Mouse (Mus musculus): ENCODE results near the gene Cdk15. TPM values are rescaled to one million over a fixed set of nuclear protein-coding genes. Genes with fewer than 3 reads are reported as not detected.

Gene Cdk15
- polyA plus RNA-seq, 1 experiment, result not detected

DNA sequence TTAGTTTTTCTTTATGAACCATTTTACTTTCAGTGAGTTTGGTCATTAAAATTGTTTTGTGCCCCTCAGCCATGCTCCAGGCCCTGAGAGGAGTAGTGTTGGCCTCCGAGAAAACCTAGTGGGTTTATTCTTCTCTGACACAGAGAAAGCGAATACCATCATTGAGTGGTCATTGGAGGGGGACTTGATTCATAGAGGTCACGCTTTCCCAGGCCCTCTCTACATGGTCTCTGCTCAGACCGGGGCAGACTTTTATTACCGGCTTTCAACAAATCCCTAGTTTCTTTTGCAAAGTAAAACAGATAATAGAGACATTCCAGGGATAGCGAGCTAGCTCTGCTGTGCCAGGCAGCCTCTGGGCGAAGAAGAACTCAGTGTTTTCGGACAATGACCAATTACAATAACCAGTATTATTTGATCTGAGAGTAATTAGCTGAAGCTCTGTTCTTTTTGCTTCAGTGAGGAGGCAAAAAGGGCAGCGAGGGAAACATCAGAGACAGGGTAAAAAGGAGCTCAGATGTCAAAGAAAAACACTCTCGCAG, 70.2 kb downstream of the Cdk15 start:
- H3K27me3 ChIP-seq (ENCODE audit: control insufficient read depth, insufficient read depth, low read length, poor library complexity, severe bottlenecking), result no peaks in the 10 kb centered on the region

DNA sequence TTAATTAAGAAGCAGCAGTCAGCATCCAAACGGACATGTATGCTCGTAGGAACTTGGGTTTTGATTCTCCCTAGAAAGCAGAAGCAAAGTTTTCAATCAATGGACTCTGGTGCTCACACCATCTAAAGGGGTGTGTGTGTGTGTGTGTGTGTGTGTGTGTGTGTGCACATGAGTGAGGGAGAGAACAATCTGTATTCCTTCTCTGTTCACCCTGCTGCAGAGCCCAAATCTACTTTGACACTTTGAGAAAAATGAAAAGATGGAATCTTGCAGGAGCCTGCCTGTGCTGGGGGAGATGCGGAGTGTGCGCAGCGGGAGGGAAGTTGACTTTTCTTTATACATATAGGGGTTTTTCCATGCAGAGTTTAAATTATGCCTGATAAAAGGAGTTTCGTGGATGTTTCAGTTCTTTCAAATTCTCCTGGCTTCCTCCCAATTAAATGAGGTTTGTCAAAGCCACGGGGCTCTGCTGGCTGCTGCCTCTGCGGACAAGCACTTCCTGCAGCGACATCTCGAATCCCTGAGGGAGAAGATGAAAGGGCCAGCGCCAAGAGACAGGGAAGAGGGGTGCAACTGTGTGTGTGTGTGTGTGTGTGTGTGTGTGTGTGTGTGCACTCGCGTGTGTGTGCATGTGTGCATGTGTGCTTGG, 76.2 kb downstream of the Cdk15 start:
- no peak overlapping the region for H3K4me3 ChIP-seq (ENCODE audit: low read depth, low read length)
- H3K27me3 ChIP-seq (ENCODE audit: control insufficient read depth, insufficient read depth, low read length, poor library complexity, severe bottlenecking), result no peaks in the 10 kb centered on the region

More for the DNA sequence above, 70.2 kb downstream of the Cdk15 start:
- TF ChIP-seq CTCF (IDR thresholded peaks at IDR 0.05; ENCODE audit: low read depth, low read length), result no peak
- TF ChIP-seq POLR2A (IDR thresholded peaks at IDR 0.05; ENCODE audit: insufficient read depth, low read length), result no peak
- TF ChIP-seq EP300 (IDR thresholded peaks at IDR 0.05; ENCODE audit: insufficient read depth, low read depth, low read length), result no peak
- Histone ChIP-seq H3K27ac (ENCODE audit: insufficient read depth, low read length) (no peak overlapping the region), H3K4me3 (ENCODE audit: low read depth, low read length) (no peak overlapping the region), H3K9ac (ENCODE audit: low read depth, poor library complexity, severe bottlenecking) (no peak overlapping the region), H3K36me3 (ENCODE audit: control insufficient read depth, insufficient read depth, low read length, poor library complexity, severe bottlenecking) (no peaks in the 10 kb centered on the region), H3K4me1 (ENCODE audit: control insufficient read depth, insufficient read depth, low read length) (peaks cover 2% of the 10 kb centered on the region), H3K9me3 (replicated peaks; ENCODE audit: control insufficient read depth, insufficient read depth, low read length, poor library complexity, severe bottlenecking) (no peaks in the 10 kb centered on the region)

DNA sequence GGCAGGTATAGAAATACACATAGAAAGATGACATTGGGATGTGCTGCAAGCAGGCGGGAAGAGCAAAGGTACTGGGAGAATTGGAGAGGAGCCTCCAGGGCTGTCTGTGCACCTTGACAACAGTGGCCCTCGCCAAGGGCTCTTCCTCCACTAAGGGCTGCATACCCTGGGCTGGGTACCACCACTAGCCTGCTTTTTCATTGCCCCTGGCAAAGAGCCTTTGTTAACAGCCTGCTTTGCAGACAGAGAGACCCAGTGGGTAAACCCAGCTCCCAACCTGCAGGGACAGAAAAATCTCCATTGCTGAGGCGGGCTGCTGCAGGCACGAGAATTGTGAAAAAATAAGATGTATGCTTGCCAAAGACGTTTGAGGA, 76.7 kb downstream of the Cdk15 start:
- H3K4me3 ChIP-seq (ENCODE audit: low read depth, low read length), result no peak overlapping the region
- no peaks in the 10 kb centered on the region for H3K36me3 ChIP-seq (ENCODE audit: control insufficient read depth, insufficient read depth, low read length, poor library complexity, severe bottlenecking)
- H3K27me3 ChIP-seq (ENCODE audit: control insufficient read depth, insufficient read depth, low read length, poor library complexity, severe bottlenecking), result no peaks in the 10 kb centered on the region
- H3K9me3 ChIP-seq (replicated peaks; ENCODE audit: control insufficient read depth, insufficient read depth, low read length, poor library complexity, severe bottlenecking), result no peaks in the 10 kb centered on the region
- H3K27ac ChIP-seq (ENCODE audit: insufficient read depth, low read length), result no peak overlapping the region
- H3K9ac ChIP-seq (ENCODE audit: low read depth, poor library complexity, severe bottlenecking), result no peak overlapping the region
- TF ChIP-seq EP300 (IDR thresholded peaks at IDR 0.05; ENCODE audit: insufficient read depth, low read depth, low read length), result no peak
- TF ChIP-seq POLR2A (IDR thresholded peaks at IDR 0.05; ENCODE audit: insufficient read depth, low read length), result no peak
- no peak for TF ChIP-seq CTCF (IDR thresholded peaks at IDR 0.05; ENCODE audit: low read depth, low read length)
- H3K4me1 ChIP-seq (ENCODE audit: control insufficient read depth, insufficient read depth, low read length), result no peaks in the 10 kb centered on the region

More for the DNA sequence above, 76.2 kb downstream of the Cdk15 start:
- Histone ChIP-seq H3K9ac (ENCODE audit: low read depth, poor library complexity, severe bottlenecking) (no peak overlapping the region), H3K9me3 (replicated peaks; ENCODE audit: control insufficient read depth, insufficient read depth, low read length, poor library complexity, severe bottlenecking) (no peaks in the 10 kb centered on the region), H3K36me3 (ENCODE audit: control insufficient read depth, insufficient read depth, low read length, poor library complexity, severe bottlenecking) (no peaks in the 10 kb centered on the region), H3K27ac (ENCODE audit: insufficient read depth, low read length) (no peak overlapping the region), H3K4me1 (ENCODE audit: control insufficient read depth, insufficient read depth, low read length) (no peaks in the 10 kb centered on the region)
- TF ChIP-seq EP300 (IDR thresholded peaks at IDR 0.05; ENCODE audit: insufficient read depth, low read depth, low read length), result no peak
- no peak for TF ChIP-seq POLR2A (IDR thresholded peaks at IDR 0.05; ENCODE audit: insufficient read depth, low read length)
- TF ChIP-seq CTCF (IDR thresholded peaks at IDR 0.05; ENCODE audit: low read depth, low read length), result no peak

DNA sequence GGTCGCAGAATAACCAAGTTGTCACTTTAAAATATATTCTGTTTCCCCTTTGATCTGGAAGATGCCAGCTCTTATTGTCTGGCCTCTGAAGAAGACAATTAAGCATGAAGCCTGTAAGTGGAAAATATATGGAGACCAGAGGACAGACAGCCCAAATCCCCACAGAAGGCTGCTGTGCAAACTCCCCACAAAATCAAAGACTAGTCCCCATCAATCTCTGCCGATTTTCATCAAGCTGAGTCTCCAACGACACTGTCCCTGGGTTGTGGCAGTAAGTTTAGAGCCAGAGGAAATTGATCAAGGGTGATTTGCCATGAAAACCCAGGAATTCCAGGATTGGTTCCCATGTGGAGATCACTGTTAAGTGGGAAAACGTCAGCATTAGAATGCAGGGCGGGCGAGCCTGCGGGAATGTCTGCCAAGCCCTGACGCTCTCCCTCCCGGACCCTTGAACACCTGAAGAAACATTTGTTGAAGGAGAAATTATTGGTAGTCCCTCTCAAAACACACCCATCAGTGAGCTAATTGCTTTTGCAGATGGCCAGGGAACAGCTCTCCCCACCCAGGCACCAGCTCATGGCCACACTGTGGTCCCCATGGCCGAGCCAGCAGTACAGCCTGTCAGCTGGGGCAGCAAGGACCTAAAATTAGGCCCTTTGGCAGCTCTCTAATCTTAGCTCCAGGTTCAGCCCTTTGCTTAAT, 77.3 kb downstream of the Cdk15 start:
- H3K27ac ChIP-seq (ENCODE audit: insufficient read depth, low read length), result no peak overlapping the region
- H3K4me1 ChIP-seq (ENCODE audit: control insufficient read depth, insufficient read depth, low read length), result no peaks in the 10 kb centered on the region
- H3K27me3 ChIP-seq (ENCODE audit: control insufficient read depth, insufficient read depth, low read length, poor library complexity, severe bottlenecking), result no peaks in the 10 kb centered on the region

DNA sequence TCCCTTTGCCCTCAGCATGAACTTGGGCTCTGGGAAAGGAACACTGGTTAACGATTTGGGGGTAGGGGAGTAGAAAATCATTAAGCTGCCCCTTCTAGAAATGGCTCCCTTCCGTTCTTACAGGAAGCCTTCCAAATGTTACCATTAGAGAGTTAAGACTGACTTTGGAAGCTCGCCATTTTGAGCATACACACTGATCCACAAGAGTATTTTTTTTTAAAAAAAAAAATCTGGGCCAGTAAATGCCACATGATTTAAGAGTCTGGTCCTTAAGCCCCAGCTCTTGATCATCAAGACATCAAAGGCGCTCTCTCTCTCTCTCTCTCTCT, 77.8 kb downstream of the Cdk15 start:
- TF ChIP-seq POLR2A (IDR thresholded peaks at IDR 0.05; ENCODE audit: insufficient read depth, low read length), result no peak
- no peak for TF ChIP-seq EP300 (IDR thresholded peaks at IDR 0.05; ENCODE audit: insufficient read depth, low read depth, low read length)
- TF ChIP-seq CTCF (IDR thresholded peaks at IDR 0.05; ENCODE audit: low read depth, low read length), result no peak
- H3K4me1 ChIP-seq (ENCODE audit: control insufficient read depth, insufficient read depth, low read length), result no peaks in the 10 kb centered on the region
- no peak overlapping the region for H3K9ac ChIP-seq (ENCODE audit: low read depth, poor library complexity, severe bottlenecking)
- H3K36me3 ChIP-seq (ENCODE audit: control insufficient read depth, insufficient read depth, low read length, poor library complexity, severe bottlenecking), result no peaks in the 10 kb centered on the region
- no peaks in the 10 kb centered on the region for H3K9me3 ChIP-seq (replicated peaks; ENCODE audit: control insufficient read depth, insufficient read depth, low read length, poor library complexity, severe bottlenecking)
- no peaks in the 10 kb centered on the region for H3K27me3 ChIP-seq (ENCODE audit: control insufficient read depth, insufficient read depth, low read length, poor library complexity, severe bottlenecking)
- no peak overlapping the region for H3K27ac ChIP-seq (ENCODE audit: insufficient read depth, low read length)
- H3K4me3 ChIP-seq (ENCODE audit: low read depth, low read length), result no peak overlapping the region

More for the DNA sequence above, 77.3 kb downstream of the Cdk15 start:
- Histone ChIP-seq H3K9me3 (replicated peaks; ENCODE audit: control insufficient read depth, insufficient read depth, low read length, poor library complexity, severe bottlenecking) (no peaks in the 10 kb centered on the region), H3K36me3 (ENCODE audit: control insufficient read depth, insufficient read depth, low read length, poor library complexity, severe bottlenecking) (no peaks in the 10 kb centered on the region), H3K9ac (ENCODE audit: low read depth, poor library complexity, severe bottlenecking) (no peak overlapping the region), H3K4me3 (ENCODE audit: low read depth, low read length) (no peak overlapping the region)
- TF ChIP-seq POLR2A (IDR thresholded peaks at IDR 0.05; ENCODE audit: insufficient read depth, low read length) (no peak), CTCF (IDR thresholded peaks at IDR 0.05; ENCODE audit: low read depth, low read length) (no peak), EP300 (IDR thresholded peaks at IDR 0.05; ENCODE audit: insufficient read depth, low read depth, low read length) (no peak)

DNA sequence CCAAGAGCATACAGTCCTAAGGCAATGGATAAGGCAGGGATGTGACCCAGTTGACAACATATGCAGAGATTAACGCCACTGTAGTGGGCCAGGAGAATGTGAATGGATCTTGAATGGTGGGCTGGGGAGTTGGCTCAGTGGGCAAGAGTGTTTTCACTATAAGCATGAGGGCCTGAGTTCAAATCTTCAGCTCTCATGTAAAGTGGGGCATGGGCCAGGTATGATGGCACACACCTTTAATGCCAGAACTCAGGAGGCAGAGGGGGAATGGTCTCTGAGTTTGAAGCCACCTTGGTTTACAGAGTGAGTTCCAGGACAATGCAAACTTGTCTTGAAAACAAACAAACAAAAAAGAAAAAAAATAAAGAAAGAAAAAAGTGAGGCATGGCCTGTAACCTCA, 79.5 kb downstream of the Cdk15 start:
- TF ChIP-seq POLR2A (IDR thresholded peaks at IDR 0.05; ENCODE audit: insufficient read depth, low read length), result no peak
- TF ChIP-seq CTCF (IDR thresholded peaks at IDR 0.05; ENCODE audit: low read depth, low read length), result no peak
- no peak for TF ChIP-seq EP300 (IDR thresholded peaks at IDR 0.05; ENCODE audit: insufficient read depth, low read depth, low read length)
- Histone ChIP-seq H3K27me3 (ENCODE audit: control insufficient read depth, insufficient read depth, low read length, poor library complexity, severe bottlenecking) (no peaks in the 10 kb centered on the region), H3K27ac (ENCODE audit: insufficient read depth, low read length) (no peak overlapping the region), H3K36me3 (ENCODE audit: control insufficient read depth, insufficient read depth, low read length, poor library complexity, severe bottlenecking) (no peaks in the 10 kb centered on the region), H3K4me3 (ENCODE audit: low read depth, low read length) (no peak overlapping the region), H3K4me1 (ENCODE audit: control insufficient read depth, insufficient read depth, low read length) (no peaks in the 10 kb centered on the region), H3K9me3 (replicated peaks; ENCODE audit: control insufficient read depth, insufficient read depth, low read length, poor library complexity, severe bottlenecking) (no peaks in the 10 kb centered on the region), H3K9ac (ENCODE audit: low read depth, poor library complexity, severe bottlenecking) (no peak overlapping the region)
